Mouse (Mus musculus) erythroblast, embryonic 14.5 days (primary cell): ENCODE measurements around the gene Slc13a4.

Source experiments
- GATA1 ChIP-seq: IDR thresholded peaks from 2 replicates; pipeline ENCODE4 v1.6.1; 2012; ENCODE audit warnings: low read length, inconsistent platforms, mixed read lengths
- TAL1 ChIP-seq: IDR thresholded peaks from 3 replicates; pipeline ENCODE4 v1.6.1; 2012; ENCODE audit warnings: low read length, inconsistent platforms, mixed read lengths

DNA sequence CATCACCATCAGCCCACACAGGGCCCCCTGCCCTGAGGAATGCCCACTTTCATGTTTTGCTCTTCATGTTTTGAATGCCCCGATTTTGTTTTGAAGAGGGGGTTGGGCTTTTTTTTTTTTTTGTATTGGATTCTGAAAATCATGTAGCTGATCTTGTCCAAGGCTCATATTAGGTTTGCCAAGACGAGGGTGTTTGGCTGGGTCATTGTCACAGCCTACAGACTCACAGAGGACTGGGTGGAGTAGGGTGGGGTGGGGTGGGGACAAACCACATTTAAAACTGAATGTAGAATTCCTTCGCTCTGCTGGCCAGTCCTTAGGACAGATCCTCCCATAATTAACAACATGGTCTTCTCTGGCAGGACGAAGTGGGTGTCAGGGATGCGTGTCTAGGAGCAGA, 45.5 kb upstream of the Slc13a4 start:
- no peak for TF ChIP-seq GATA1
- TF ChIP-seq TAL1: no peak
